Mouse (Mus musculus) lung, postnatal 0 days (tissue): Measurements from ENCODE around the gene Fchsd2. TPM values are rescaled to one million over a fixed set of nuclear protein-coding genes. Genes with fewer than 3 reads are reported as not detected.
A peak's percentile ranks its signal among the peaks of the same experiment; 100 is the strongest.

Experiments
- ATAC-seq: fragments of 200-750 bp; cut with Nextera tagmentation; 2 replicates; pipeline ENCODE4 v1.8.0; 2017; ENCODE audit warnings: moderate library complexity
- DNase-seq: peaks from one replicate; pipeline ENCODE4 v3.0.0-alpha.2; 2016; ENCODE audit warnings: low spot score
- H3K27ac ChIP-seq: fragments of 300-500 bp; sonication (generic); 2 replicates; pipeline ENCODE4 v1.5.1; 2014; ENCODE audit warnings: antibody characterized with exemption, mild to moderate bottlenecking, low read length, mixed read lengths
- H3K27me3 ChIP-seq: fragments of 300-500 bp; sonication (generic); replicated peaks from 2 replicates; pipeline ENCODE4 v1.6.1; 2014; ENCODE audit warnings: low read length, mixed read lengths; ENCODE audit not compliant: insufficient read depth
- H3K36me3 ChIP-seq: fragments of 300-500 bp; sonication (generic); 2 replicates; pipeline ENCODE4 v1.6.1; 2014; ENCODE audit warnings: low read length, mixed read lengths; ENCODE audit not compliant: insufficient read depth
- H3K4me1 ChIP-seq: fragments of 300-500 bp; sonication (generic); 2 replicates; pipeline ENCODE4 v1.6.1; 2014; ENCODE audit warnings: antibody characterized with exemption, low read depth, low read length, mixed read lengths; ENCODE audit not compliant: insufficient read depth
- H3K4me2 ChIP-seq: fragments of 300-500 bp; sonication (generic); replicated peaks from 2 replicates; pipeline ENCODE4 v1.6.1; 2014; ENCODE audit warnings: low read depth, mild to moderate bottlenecking, low read length, moderate library complexity, mixed read lengths
- H3K4me3 ChIP-seq: fragments of 300-500 bp; sonication (generic); 2 replicates; pipeline ENCODE4 v1.5.1; 2014; ENCODE audit warnings: low read depth, low read length
- H3K9ac ChIP-seq: fragments of 300-500 bp; sonication (generic); replicated peaks from 2 replicates; pipeline ENCODE4 v1.6.1; 2014; ENCODE audit warnings: low read depth, mild to moderate bottlenecking
- H3K9me3 ChIP-seq: fragments of 300-500 bp; sonication (generic); 2 replicates; pipeline ENCODE4 v1.6.1; 2016; ENCODE audit warnings: low read length, mixed read lengths
- CTCF ChIP-seq: IDR thresholded peaks from 2 replicates; pipeline ENCODE4 v1.5.1; 2016; ENCODE audit warnings: antibody characterized with exemption, mild to moderate bottlenecking
- EP300 ChIP-seq: IDR thresholded peaks from 2 replicates; pipeline ENCODE4 v1.6.1; 2016; ENCODE audit warnings: antibody characterized with exemption, mild to moderate bottlenecking, control low read depth
- WGBS: fragments of 180-500 bp; shearing (Covaris S2); extraction: QIAGEN DNeasy Blood & Tissue Kit; methylation state at CpG from one replicate; pipeline ENCODE4 v1.1.7; 2014; 5-methylcytosine and 5-hydroxymethylcytosine counted together
- polyA plus RNA-seq: library from polyadenylated mRNA; unstranded; fragments of >200 nt; fragmentation: Nextera tagmentation; extraction: Ambion mirVana; gene quantifications from 2 replicates; pipeline ENCODE4 v1.2.1, GENCODE M21; 2015

The Fchsd2 gene
- polyA plus RNA-seq, 1 experiment from 2014 or later: 16.0 TPM

DNA sequence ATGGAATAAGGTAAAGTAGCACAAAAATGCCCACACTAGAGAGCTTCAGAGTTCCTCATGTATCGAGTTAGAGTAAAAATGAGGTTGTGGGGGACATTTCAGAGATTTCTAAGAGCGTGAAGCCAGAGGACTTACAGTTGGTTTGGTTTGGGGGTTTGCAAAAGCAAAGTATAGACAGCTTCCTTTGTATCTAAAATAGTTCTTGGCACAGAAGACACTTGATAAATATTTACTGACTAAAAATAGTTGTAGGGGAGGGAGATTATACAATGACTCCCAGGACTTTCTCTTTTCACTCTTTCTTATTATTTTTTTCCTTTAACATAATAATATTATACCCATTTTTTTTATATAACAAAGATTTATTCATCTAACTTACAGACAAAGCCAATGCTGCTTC lies 86.1 kb downstream of the Fchsd2 start:
- Histone ChIP-seq H3K27ac (peak overlapping the region; percentile 8; the same call in 1 of the 2 replicates), H3K9me3 (no peaks in the 10 kb centered on the region), H3K4me3 (no peak overlapping the region), H3K9ac (no peak overlapping the region), H3K27me3 (no peaks in the 10 kb centered on the region), H3K36me3 (no peaks in the 10 kb centered on the region), H3K4me1 (peaks cover 14% of the 10 kb centered on the region), H3K4me2 (peak overlapping the region; percentile 33; the same call in 1 of the 2 replicates)
- TF ChIP-seq CTCF (no peak), EP300 (0 out of 2 replicates have a peak, but pooled peaks have one; percentile 18)
- DNase-seq (peak; percentile 61), ATAC-seq (no peak)
- WGBS: 3% methylated on average over 2 of the region's 2 CpGs

DNA sequence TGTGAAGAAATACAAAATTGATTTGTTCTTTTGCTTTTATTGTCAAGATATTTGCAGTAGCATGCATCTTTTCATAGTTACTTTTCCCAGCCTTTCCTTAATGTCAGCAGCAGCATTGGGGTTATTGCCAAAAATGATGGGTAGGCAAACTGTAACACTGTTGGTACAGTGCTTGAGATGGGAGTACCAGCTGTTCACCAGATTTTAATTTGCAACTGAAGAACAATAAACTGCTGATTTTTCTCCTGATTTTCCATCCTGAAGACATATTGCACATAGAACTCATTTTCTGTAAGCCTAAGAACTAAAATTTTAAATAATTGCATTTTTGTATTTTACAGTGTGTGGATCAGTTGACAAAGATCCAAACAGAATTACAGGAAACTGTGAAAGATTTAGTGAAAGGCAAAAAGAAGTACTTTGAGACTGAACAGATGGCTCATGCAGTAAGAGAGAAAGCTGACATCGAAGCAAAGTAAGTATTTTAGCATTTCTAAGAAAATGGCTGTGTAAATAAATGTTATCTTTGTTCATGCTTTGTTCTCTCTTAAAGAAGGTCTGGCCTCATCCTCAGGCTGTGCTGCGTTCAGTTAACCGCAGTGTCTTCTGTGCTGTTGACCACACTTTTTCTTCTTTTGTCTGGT lies 98.8 kb downstream of the Fchsd2 start:
- Histone ChIP-seq H3K9me3 (no peaks in the 10 kb centered on the region), H3K27me3 (no peaks in the 10 kb centered on the region), H3K36me3 (no peaks in the 10 kb centered on the region), H3K4me1 (no peaks in the 10 kb centered on the region), H3K27ac (no peak overlapping the region), H3K9ac (no peak overlapping the region), H3K4me3 (no peak overlapping the region), H3K4me2 (no peak overlapping the region)
- 71% methylated on average over 3 of the region's 3 CpGs for WGBS
- TF ChIP-seq CTCF (no peak), EP300 (no peak)
- ATAC-seq: no peak
- no peak for DNase-seq

DNA sequence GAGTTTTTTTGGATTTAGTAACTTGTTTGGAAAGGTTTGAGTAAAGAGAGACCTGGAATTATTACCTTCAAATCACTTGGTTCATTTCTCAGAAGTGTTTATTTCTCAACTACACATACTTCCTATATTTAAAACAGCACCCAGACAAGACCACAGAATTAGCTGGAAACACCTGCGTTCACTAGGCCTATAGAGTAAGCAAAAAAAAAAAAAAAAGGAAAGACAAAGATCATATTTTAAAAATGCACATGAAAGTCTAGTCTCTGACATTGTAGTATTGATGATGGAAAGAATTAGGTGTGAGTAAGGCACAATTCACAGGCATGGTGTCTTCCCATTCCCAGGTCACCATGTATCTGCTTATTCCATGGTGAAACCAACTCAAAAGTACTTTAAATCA lies 118.2 kb downstream of the Fchsd2 start:
- 82% methylated on average over 1 of the region's 1 CpGs for WGBS
- TF ChIP-seq CTCF: no peak
- no peak for TF ChIP-seq EP300
- Histone ChIP-seq H3K4me2 (no peak overlapping the region), H3K27me3 (no peaks in the 10 kb centered on the region), H3K9me3 (no peaks in the 10 kb centered on the region), H3K36me3 (no peaks in the 10 kb centered on the region), H3K4me3 (no peak overlapping the region), H3K27ac (no peak overlapping the region), H3K4me1 (peaks cover 3% of the 10 kb centered on the region; the same call in 1 of the 2 replicates), H3K9ac (no peak overlapping the region)
- DNase-seq (no peak), ATAC-seq (no peak)

DNA sequence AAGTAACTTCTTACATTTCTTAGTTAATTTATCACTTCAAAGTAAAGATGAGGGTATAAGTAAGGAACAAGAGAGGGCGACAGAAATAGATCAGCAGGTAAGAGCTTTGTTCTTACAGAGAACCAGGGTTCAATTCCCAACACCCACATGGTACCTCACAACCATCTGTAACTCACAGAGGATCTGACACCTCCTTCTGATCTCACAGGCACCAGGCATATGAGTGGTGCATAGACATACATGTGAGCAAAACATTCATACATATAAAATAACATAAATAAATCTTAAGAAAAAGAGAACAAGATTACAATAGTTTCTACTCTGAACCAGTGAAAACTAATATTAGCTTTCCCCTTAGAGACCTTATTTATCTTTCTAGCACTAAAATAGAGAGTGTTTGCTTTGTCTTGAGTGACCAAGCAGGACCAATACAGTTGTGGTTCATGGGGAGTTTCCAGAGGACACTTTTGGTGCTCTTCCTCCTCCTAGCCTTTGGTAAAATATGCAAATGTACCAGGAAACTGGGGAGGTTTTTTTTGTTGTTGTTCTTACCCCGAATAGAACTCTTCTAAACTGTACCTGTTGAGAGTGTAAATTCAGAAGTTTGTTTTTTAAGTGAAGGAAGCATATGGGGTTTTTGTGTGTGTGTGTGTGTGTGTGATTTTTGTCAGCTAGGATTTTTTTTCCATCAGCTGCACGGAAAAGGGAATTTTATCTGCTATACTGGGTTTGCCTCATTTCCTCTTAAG lies 121.0 kb downstream of the Fchsd2 start:
- TF ChIP-seq CTCF: no peak
- no peak for TF ChIP-seq EP300
- H3K4me2 ChIP-seq: no peak overlapping the region
- H3K27me3 ChIP-seq: no peaks in the 10 kb centered on the region
- H3K4me3 ChIP-seq: no peak overlapping the region
- no peak overlapping the region for H3K9ac ChIP-seq
- H3K9me3 ChIP-seq: no peaks in the 10 kb centered on the region
- peak; percentile 54 for DNase-seq
- peaks cover 3% of the 10 kb centered on the region; the same call in 1 of the 2 replicates for H3K4me1 ChIP-seq
- 32% methylated on average over 3 of the region's 3 CpGs for WGBS
- H3K36me3 ChIP-seq: no peaks in the 10 kb centered on the region
- 0 out of 2 replicates have a peak overlapping the region, but pooled peaks have one; percentile 1 for H3K27ac ChIP-seq
- ATAC-seq: 0 out of 2 replicates have a peak, but pooled peaks have one; percentile 12

DNA sequence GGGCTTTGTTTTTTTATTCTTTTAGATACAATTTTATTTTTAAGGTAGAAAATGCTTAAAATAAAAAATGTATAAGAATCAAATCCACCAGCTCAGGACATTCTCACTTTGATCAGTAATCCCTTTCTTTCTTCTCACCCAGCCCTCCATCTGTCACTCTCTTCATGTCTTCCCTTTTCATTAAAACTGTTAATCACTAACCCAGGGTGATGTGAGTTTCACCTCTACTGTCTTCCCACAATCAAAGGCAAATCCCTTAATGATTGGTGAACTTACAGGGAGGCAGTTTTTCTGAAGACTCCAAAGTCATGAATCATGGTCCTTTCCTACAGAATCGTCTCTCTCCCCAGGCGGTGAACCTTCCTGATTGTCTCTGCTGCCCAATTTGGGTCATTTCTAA lies 124.1 kb downstream of the Fchsd2 start:
- ATAC-seq (no peak), DNase-seq (no peak)
- H3K27ac ChIP-seq: no peak overlapping the region
- no peak for TF ChIP-seq CTCF
- no peak for TF ChIP-seq EP300
- no peaks in the 10 kb centered on the region for H3K36me3 ChIP-seq
- H3K4me2 ChIP-seq: no peak overlapping the region
- no peaks in the 10 kb centered on the region for H3K9me3 ChIP-seq
- WGBS: 73% methylated on average over 2 of the region's 2 CpGs
- H3K4me1 ChIP-seq: peaks cover 3% of the 10 kb centered on the region; the same call in 1 of the 2 replicates
- no peaks in the 10 kb centered on the region for H3K27me3 ChIP-seq
- no peak overlapping the region for H3K9ac ChIP-seq
- no peak overlapping the region for H3K4me3 ChIP-seq

DNA sequence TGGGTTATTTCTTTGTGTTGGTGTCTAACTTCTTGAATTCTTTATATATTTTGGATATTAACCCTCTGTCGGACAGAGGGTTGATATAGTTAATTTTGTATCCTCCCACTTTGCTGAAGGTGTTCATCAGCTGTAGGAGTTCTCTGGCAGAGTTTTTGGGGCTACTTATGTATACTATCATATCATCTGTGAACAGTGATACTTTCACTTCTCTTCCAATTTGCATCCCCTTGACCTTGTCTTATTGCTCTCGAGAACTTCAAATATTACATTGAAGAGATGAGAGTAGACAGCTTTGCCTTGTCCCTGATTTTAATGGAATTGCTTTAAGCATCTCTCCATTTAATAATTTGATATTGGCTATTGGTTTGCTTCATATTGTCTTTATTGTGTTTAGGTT lies 130.8 kb downstream of the Fchsd2 start:
- ATAC-seq: no peak
- Histone ChIP-seq H3K36me3 (no peaks in the 10 kb centered on the region), H3K4me3 (no peak overlapping the region), H3K27ac (no peak overlapping the region), H3K27me3 (no peaks in the 10 kb centered on the region), H3K4me2 (no peak overlapping the region), H3K9ac (no peak overlapping the region), H3K9me3 (no peaks in the 10 kb centered on the region), H3K4me1 (no peaks in the 10 kb centered on the region)
- WGBS: 96% methylated on average over 2 of the region's 2 CpGs
- no peak for TF ChIP-seq CTCF
- no peak for TF ChIP-seq EP300
- no peak for DNase-seq
